Mouse (Mus musculus): Measurements from ENCODE around the gene Coa3. TPM values are rescaled to one million over a fixed set of nuclear protein-coding genes. Genes with fewer than 3 reads are reported as not detected.

Coa3 gene
- polyA plus RNA-seq, 1 experiment from 2014 or later, result 193 TPM

DNA sequence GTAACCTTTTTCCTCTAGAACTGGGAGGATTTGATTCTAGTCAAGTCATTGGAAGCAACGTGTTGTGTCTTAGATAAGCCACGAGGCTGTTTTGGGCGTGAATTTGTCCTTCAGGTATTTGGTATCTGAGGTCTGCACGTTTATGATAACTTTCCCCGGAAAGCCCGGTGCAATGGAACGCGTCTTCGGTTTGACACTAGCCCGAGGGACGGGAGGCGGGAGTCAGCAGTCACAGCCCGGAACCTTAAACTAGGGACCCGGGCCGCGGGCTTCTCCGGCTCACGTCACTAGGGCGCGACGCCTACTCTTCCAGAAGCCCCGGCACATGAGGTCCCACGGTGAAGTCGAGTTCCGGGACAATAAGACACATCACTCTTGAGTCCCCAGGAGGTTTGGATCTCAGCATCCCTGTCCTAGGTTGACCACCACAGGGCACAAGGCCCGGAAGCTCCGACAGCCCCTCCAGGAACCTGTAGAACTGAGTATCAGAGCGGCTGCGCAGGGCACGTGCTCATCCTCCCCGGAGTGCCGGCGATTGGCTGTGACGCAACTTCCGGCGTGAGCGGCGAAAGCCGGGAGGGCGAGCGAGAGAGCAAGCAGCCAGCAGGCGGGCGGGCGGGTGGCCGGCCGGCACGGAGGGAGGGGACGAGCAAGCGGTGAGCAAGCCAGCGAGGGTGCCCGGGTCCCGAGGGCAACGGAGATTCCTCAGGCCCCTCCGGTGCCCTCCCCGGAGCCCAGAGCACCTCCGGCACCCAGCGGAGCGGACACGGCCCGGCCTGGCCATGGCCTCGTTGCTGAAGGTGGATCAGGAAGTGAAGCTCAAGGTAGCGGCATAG is 37.0 kb upstream of the Coa3 start, which contains the start of gene Psme3:
TSS of gene Psme3 (plus strand) at position 549 of the 836 bp plus-strand sequence.
- Histone ChIP-seq H3K4me1 (ENCODE audit: control insufficient read depth, insufficient read depth, low read length) (no peaks in the 10 kb centered on the region), H3K9ac (replicated peaks; ENCODE audit: low read length) (peak within 1 kb of the TSS; percentile 94), H3K27ac (replicated peaks; ENCODE audit: low read depth, low read length) (peak within 1 kb of the TSS; percentile 73), H3K9me3 (replicated peaks; ENCODE audit: control insufficient read depth, low read length) (no peaks in the 10 kb centered on the region), H3K36me3 (replicated peaks; ENCODE audit: control insufficient read depth, insufficient read depth, low read depth, low read length) (peaks cover 10% of the 10 kb centered on the region), H3K4me3 (ENCODE audit: low read depth, low read length) (peak within 1 kb of the TSS; percentile 76), H3K4me2 (ENCODE audit: low read depth, low read length) (peak within 1 kb of the TSS; percentile 75), H3K27me3 (ENCODE audit: control insufficient read depth, insufficient read depth, low read length) (no peaks in the 10 kb centered on the region)
- DNase-seq (ENCODE audit: low spot score) (peak; percentile 94), ATAC-seq (replicated peaks; ENCODE audit: insufficient number of reproducible peaks, low FRiP score, low TSS enrichment, low read depth) (peak; percentile 81)
- WGBS, result under 1% methylated on average over 50 of the region's 62 CpGs

DNA sequence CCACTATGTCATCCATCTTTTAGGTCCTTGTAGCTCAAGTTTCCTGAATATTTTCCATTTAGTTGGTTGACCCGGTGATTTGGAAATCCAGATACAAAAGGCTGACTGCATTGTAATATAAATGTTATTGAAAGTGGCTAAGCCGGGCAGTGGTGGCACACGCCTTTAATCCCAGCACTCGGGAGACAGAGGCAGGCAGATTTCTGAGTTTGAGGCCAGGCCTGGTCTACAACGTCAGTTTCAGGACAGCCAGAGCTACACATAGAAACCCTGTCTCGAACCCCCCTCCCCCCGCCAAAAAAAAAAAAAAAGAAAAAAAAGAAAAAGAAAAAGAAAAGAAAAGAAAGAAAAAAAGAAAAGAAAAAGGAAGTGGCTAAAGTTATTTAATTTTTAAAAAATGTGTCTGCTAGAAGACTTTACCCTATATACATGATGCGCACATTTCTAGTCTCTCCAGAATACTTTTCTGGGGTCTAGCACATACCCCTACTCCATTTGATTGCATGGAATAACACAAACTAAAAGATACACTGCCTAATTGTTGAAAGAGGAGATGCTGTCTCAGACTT is 36.3 kb upstream of the Coa3 start:
- peak overlapping the region; percentile 75 for H3K4me2 ChIP-seq (ENCODE audit: low read depth, low read length)
- H3K27ac ChIP-seq (replicated peaks; ENCODE audit: low read depth, low read length), result no peak overlapping the region
- peak; percentile 27; the same call in 1 of the 2 replicates for ATAC-seq (replicated peaks; ENCODE audit: insufficient number of reproducible peaks, low FRiP score, low TSS enrichment, low read depth)

DNA sequence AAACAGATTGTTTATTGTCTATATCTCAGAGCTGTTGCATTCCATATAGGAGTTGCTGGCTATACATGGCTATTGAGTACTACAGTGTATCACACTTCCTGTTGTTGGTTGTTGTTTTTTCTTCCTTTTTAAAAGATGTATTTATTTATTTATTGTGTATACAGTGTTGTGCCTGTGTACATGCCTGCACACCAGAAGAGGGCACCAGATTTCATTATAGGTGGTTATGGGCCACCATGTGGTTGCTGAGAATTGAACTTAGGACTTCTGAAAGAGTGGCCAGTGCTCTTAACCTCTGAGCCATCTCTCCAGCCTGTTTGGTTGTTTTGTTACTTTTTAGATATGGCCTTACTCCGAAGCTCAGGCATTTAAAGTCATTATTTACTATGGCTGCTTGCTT is 35.7 kb upstream of the Coa3 start:
- Histone ChIP-seq H3K36me3 (replicated peaks; ENCODE audit: control insufficient read depth, insufficient read depth, low read depth, low read length) (peaks cover 3% of the 10 kb centered on the region), H3K9me3 (replicated peaks; ENCODE audit: control insufficient read depth, low read length) (no peaks in the 10 kb centered on the region), H3K4me1 (ENCODE audit: control insufficient read depth, insufficient read depth, low read length) (no peaks in the 10 kb centered on the region), H3K9ac (replicated peaks; ENCODE audit: low read length) (no peak overlapping the region), H3K4me2 (ENCODE audit: low read depth, low read length) (no peak overlapping the region), H3K27me3 (ENCODE audit: control insufficient read depth, insufficient read depth, low read length) (no peaks in the 10 kb centered on the region), H3K27ac (replicated peaks; ENCODE audit: low read depth, low read length) (no peak overlapping the region), H3K4me3 (ENCODE audit: low read depth, low read length) (no peak overlapping the region)
- DNase-seq (ENCODE audit: low spot score) (no peak), ATAC-seq (replicated peaks; ENCODE audit: insufficient number of reproducible peaks, low FRiP score, low TSS enrichment, low read depth) (no peak)
- WGBS, result 94% methylated on average over 1 of the region's 1 CpGs

More for the DNA sequence above, 36.3 kb upstream of the Coa3 start:
- peaks cover 4% of the 10 kb centered on the region for H3K36me3 ChIP-seq (replicated peaks; ENCODE audit: control insufficient read depth, insufficient read depth, low read depth, low read length)
- H3K4me3 ChIP-seq (ENCODE audit: low read depth, low read length), result peak overlapping the region; percentile 76
- WGBS, result 86% methylated on average over 8 of the region's 8 CpGs
- H3K27me3 ChIP-seq (ENCODE audit: control insufficient read depth, insufficient read depth, low read length), result no peaks in the 10 kb centered on the region
- no peak for DNase-seq (ENCODE audit: low spot score)
- H3K9me3 ChIP-seq (replicated peaks; ENCODE audit: control insufficient read depth, low read length), result no peaks in the 10 kb centered on the region
- H3K9ac ChIP-seq (replicated peaks; ENCODE audit: low read length), result peak overlapping the region; percentile 94
- H3K4me1 ChIP-seq (ENCODE audit: control insufficient read depth, insufficient read depth, low read length), result no peaks in the 10 kb centered on the region

DNA sequence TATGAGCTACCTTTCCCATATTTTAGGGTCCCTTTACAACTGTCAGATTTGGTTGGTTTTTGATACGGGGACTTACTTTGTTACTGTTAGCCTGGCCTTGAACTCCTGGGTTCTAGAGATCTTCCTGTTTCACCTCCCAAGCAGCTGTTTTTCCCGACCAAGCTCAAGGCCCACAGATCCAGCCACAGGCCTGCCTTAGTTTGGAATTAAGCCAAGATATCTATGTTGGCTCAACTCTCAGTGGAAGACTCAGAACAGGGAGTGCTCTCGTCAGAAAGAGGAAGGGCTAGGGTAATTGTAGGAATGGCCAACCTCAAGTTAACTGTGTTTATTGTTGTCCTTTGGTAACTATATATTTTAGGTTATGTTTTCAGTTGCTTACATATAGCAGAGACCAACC is 33.2 kb upstream of the Coa3 start:
- H3K36me3 ChIP-seq (replicated peaks; ENCODE audit: control insufficient read depth, insufficient read depth, low read depth, low read length), result no peaks in the 10 kb centered on the region
- H3K4me3 ChIP-seq (ENCODE audit: low read depth, low read length), result no peak overlapping the region
- DNase-seq (ENCODE audit: low spot score) (no peak), ATAC-seq (replicated peaks; ENCODE audit: insufficient number of reproducible peaks, low FRiP score, low TSS enrichment, low read depth) (no peak)
- no peaks in the 10 kb centered on the region for H3K27me3 ChIP-seq (ENCODE audit: control insufficient read depth, insufficient read depth, low read length)
- no peaks in the 10 kb centered on the region for H3K9me3 ChIP-seq (replicated peaks; ENCODE audit: control insufficient read depth, low read length)
- H3K27ac ChIP-seq (replicated peaks; ENCODE audit: low read depth, low read length), result no peak overlapping the region
- H3K4me2 ChIP-seq (ENCODE audit: low read depth, low read length), result no peak overlapping the region
- WGBS, result 75% methylated on average over 3 of the region's 3 CpGs
- no peaks in the 10 kb centered on the region for H3K4me1 ChIP-seq (ENCODE audit: control insufficient read depth, insufficient read depth, low read length)
- H3K9ac ChIP-seq (replicated peaks; ENCODE audit: low read length), result no peak overlapping the region

DNA sequence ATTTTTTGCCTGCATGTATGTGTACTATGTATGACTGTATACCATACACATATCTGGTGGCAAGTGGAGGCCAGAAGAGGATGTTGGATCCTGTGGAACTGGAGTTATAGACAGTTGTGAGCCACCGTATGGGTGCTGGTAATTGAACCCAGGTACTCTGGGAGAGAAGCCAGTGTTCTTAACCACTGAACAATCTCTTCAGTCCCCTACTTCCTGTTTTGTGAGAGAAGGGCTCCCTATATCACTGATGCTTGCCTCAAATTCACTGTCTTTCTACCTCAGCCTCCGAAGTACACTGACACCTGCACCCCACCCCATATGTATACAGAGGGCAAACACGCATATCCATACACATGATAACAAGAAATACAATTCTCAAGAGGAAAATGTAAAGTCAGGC is 32.2 kb upstream of the Coa3 start:
- H3K4me3 ChIP-seq (ENCODE audit: low read depth, low read length), result no peak overlapping the region
- H3K9ac ChIP-seq (replicated peaks; ENCODE audit: low read length), result no peak overlapping the region
- no peak for ATAC-seq (replicated peaks; ENCODE audit: insufficient number of reproducible peaks, low FRiP score, low TSS enrichment, low read depth)
- H3K36me3 ChIP-seq (replicated peaks; ENCODE audit: control insufficient read depth, insufficient read depth, low read depth, low read length), result no peaks in the 10 kb centered on the region
- H3K27ac ChIP-seq (replicated peaks; ENCODE audit: low read depth, low read length), result no peak overlapping the region
- H3K4me2 ChIP-seq (ENCODE audit: low read depth, low read length), result no peak overlapping the region
- no peaks in the 10 kb centered on the region for H3K9me3 ChIP-seq (replicated peaks; ENCODE audit: control insufficient read depth, low read length)
- no peaks in the 10 kb centered on the region for H3K27me3 ChIP-seq (ENCODE audit: control insufficient read depth, insufficient read depth, low read length)
- WGBS, result 90% methylated on average over 3 of the region's 3 CpGs
- DNase-seq (ENCODE audit: low spot score), result no peak
- H3K4me1 ChIP-seq (ENCODE audit: control insufficient read depth, insufficient read depth, low read length), result no peaks in the 10 kb centered on the region

DNA sequence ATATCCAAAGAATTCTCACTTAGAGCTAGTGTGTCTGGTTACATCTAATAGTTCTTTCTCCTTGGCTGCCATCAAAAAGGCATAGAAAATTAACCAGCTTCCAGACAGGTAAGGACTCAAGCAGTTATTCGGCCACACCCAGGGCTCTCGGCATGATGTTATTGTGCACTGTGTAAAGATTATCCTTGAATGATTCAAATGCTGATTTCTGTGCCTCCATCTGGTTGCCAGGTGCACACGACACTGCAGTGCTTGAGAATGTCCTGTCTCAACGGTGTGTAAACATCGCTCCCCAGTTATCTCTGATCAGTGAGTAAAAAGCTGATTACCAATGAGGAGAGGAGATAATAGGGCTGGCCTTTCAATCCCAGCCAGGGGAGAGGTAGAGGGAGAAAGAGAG is 28.8 kb upstream of the Coa3 start:
- no peaks in the 10 kb centered on the region for H3K9me3 ChIP-seq (replicated peaks; ENCODE audit: control insufficient read depth, low read length)
- H3K4me2 ChIP-seq (ENCODE audit: low read depth, low read length), result no peak overlapping the region
- 40% methylated on average over 5 of the region's 5 CpGs for WGBS
- no peak overlapping the region for H3K4me3 ChIP-seq (ENCODE audit: low read depth, low read length)
- H3K27me3 ChIP-seq (ENCODE audit: control insufficient read depth, insufficient read depth, low read length), result no peaks in the 10 kb centered on the region
- no peak overlapping the region for H3K9ac ChIP-seq (replicated peaks; ENCODE audit: low read length)
- ATAC-seq (replicated peaks; ENCODE audit: insufficient number of reproducible peaks, low FRiP score, low TSS enrichment, low read depth), result no peak
- H3K36me3 ChIP-seq (replicated peaks; ENCODE audit: control insufficient read depth, insufficient read depth, low read depth, low read length), result no peaks in the 10 kb centered on the region
- no peaks in the 10 kb centered on the region for H3K4me1 ChIP-seq (ENCODE audit: control insufficient read depth, insufficient read depth, low read length)
- DNase-seq (ENCODE audit: low spot score), result no peak
- no peak overlapping the region for H3K27ac ChIP-seq (replicated peaks; ENCODE audit: low read depth, low read length)

DNA sequence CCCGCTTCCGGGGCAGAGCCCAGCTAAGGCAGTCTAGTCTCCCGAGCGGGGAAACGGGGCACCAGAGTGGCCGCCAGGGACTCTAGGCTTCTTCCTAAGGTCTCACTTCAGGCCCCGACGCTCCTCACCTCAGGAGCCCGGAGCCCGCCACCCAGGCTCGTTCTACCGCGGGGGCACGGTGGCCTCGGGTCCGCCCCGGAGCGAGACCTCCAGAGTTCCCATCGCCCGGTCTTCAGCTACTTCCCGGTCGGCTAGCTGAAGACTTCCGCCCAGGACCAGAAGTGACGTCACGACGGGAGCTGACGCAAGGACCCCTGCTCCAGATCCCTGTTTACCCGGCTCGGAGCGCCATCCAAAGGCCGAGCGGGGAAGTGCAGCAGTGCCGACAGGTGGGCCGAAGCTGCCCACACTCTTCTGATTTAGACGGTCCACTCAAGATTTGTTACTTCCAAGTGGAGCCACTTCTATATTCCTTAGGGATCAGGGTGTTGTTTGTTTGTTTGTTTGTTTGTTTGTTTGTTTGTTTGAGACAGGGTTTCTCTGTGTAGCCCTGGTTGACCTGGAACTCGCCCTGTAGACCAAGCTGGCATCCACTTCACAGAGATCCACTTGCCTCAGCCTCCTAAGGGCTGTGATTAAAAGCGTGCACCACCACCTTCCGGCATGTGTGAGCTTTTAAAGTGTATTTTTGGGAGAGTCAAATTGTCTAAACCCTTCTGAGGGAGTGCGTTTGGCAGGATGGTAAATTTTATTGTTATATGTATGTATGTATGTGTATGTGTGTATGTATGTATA is 23.3 kb upstream of the Coa3 start, which contains the start of gene Becn1:
TSS of gene Becn1 (minus strand) at position 283 of the 795 bp plus-strand sequence.
- ATAC-seq (replicated peaks; ENCODE audit: insufficient number of reproducible peaks, low FRiP score, low TSS enrichment, low read depth), result peak; percentile 90
- peak; percentile 97 for DNase-seq (ENCODE audit: low spot score)
- Histone ChIP-seq H3K27me3 (ENCODE audit: control insufficient read depth, insufficient read depth, low read length) (no peaks in the 10 kb centered on the region), H3K27ac (replicated peaks; ENCODE audit: low read depth, low read length) (no peak within 1 kb of the TSS), H3K4me2 (ENCODE audit: low read depth, low read length) (peak within 1 kb of the TSS; percentile 91), H3K9me3 (replicated peaks; ENCODE audit: control insufficient read depth, low read length) (no peaks in the 10 kb centered on the region), H3K36me3 (replicated peaks; ENCODE audit: control insufficient read depth, insufficient read depth, low read depth, low read length) (no peaks in the 10 kb centered on the region), H3K4me3 (ENCODE audit: low read depth, low read length) (peak within 1 kb of the TSS; percentile 57), H3K4me1 (ENCODE audit: control insufficient read depth, insufficient read depth, low read length) (peaks cover 3% of the 10 kb centered on the region; the same call in 1 of the 2 replicates), H3K9ac (replicated peaks; ENCODE audit: low read length) (peak within 1 kb of the TSS; percentile 57)
- 6% methylated on average over 39 of the region's 39 CpGs for WGBS
